Mouse (Mus musculus): ENCODE data around the gene Itih5.

Itih5 gene

GRCm38 (mm10) chr2:10169991-10170390, 16.6 kb downstream of the Itih5 start:
- DNase-seq = no peak

GRCm38 (mm10) chr2:10193553-10193952, 40.2 kb downstream of the Itih5 start:
- DNase-seq = no peak

- DNase-seq = no peak
Observed at GRCm38 (mm10) chr2:10195162-10195561, 41.8 kb downstream of the Itih5 start.

- DNase-seq = no peak
Observed at GRCm38 (mm10) chr2:10199326-10199725, 46.0 kb downstream of the Itih5 start.

GRCm38 (mm10) chr2:10200736-10201285, 47.4 kb downstream of the Itih5 start:
- DNase-seq = no peak

- DNase-seq = no peak
Observed at GRCm38 (mm10) chr2:10204301-10204700, 50.9 kb downstream of the Itih5 start.

- DNase-seq = no peak
Observed at GRCm38 (mm10) chr2:10213468-10213867, 60.1 kb downstream of the Itih5 start.

- no peak for DNase-seq
Observed at GRCm38 (mm10) chr2:10215876-10216565, 62.6 kb downstream of the Itih5 start.

GRCm38 (mm10) chr2:10216566-10217247, 63.3 kb downstream of the Itih5 start:
- DNase-seq = peak; percentile 16

GRCm38 (mm10) chr2:10221862-10222261, 68.5 kb downstream of the Itih5 start:
- DNase-seq = no peak

GRCm38 (mm10) chr2:10226907-10227306, 73.5 kb downstream of the Itih5 start:
- DNase-seq = no peak

GRCm38 (mm10) chr2:10231971-10232370, 78.6 kb downstream of the Itih5 start:
- no peak for DNase-seq

- no peak for DNase-seq
Observed at GRCm38 (mm10) chr2:10236554-10236953, 83.2 kb downstream of the Itih5 start.

GRCm38 (mm10) chr2:10242970-10243369, 89.6 kb downstream of the Itih5 start:
- no peak for DNase-seq

GRCm38 (mm10) chr2:10250441-10250840, 97.1 kb downstream of the Itih5 start:
- DNase-seq = no peak

- no peak for DNase-seq
Observed at GRCm38 (mm10) chr2:10250926-10251325, 97.6 kb downstream of the Itih5 start.

GRCm38 (mm10) chr2:10251466-10251865, 98.1 kb downstream of the Itih5 start:
- no peak for DNase-seq

GRCm38 (mm10) chr2:10252016-10252415, 98.6 kb downstream of the Itih5 start:
- no peak for DNase-seq

GRCm38 (mm10) chr2:10253351-10253750, 100.0 kb downstream of the Itih5 start:
- no peak for DNase-seq

GRCm38 (mm10) chr2:10256949-10257348, 103.6 kb downstream of the Itih5 start:
- DNase-seq = no peak

GRCm38 (mm10) chr2:10258312-10258711, 104.9 kb downstream of the Itih5 start:
- DNase-seq = no peak

- no peak for DNase-seq
Observed at GRCm38 (mm10) chr2:10260109-10260508, 106.7 kb downstream of the Itih5 start.

GRCm38 (mm10) chr2:10261337-10261736, 108.0 kb downstream of the Itih5 start:
- no peak for DNase-seq

- no peak for DNase-seq
Observed at GRCm38 (mm10) chr2:10262722-10263121, 109.4 kb downstream of the Itih5 start.

All from cerebellum, adult 11-12 months (tissue).